Mouse (Mus musculus): ENCODE data around the gene Mrps22.
A peak's percentile ranks its signal among the peaks of the same experiment; 100 is the strongest.

Gene Mrps22

GRCm38 (mm10) chr9:98601156-98601836, at the start of gene Mrps22:
Gene Mrps22 (minus strand): TSS chr9:98601660.
- H3K4me1 ChIP-seq (replicated peaks; ENCODE audit: low read depth, low read length), result peaks cover 16% of the 10 kb centered on the region
- 0 out of 2 replicates have a peak, but pooled peaks cover 4% of the 10 kb centered on the region for H3K9me3 ChIP-seq (ENCODE audit: low read length)
- peaks cover 12% of the 10 kb centered on the region for H3K27me3 ChIP-seq (ENCODE audit: insufficient read depth, low read length)
- H3K36me3 ChIP-seq (ENCODE audit: insufficient read depth, low read length), result peaks cover 27% of the 10 kb centered on the region
- H3K4me3 ChIP-seq (replicated peaks; ENCODE audit: low read length), result peak within 1 kb of the TSS; percentile 97
- TF ChIP-seq NANOG (IDR thresholded peaks at IDR 0.05; ENCODE audit: borderline replicate concordance, low read length) (no peak), POU5F1 (IDR thresholded peaks at IDR 0.05; ENCODE audit: borderline replicate concordance, low read length) (no peak), CTCF (conservative IDR thresholded peaks at IDR 0.05; ENCODE audit: low read length) (no peak)

GRCm38 (mm10) chr9:98650547-98650946, 49.1 kb upstream of the Mrps22 start:
- no peaks in the 10 kb centered on the region for H3K9me3 ChIP-seq (ENCODE audit: low read length)
- peaks cover 8% of the 10 kb centered on the region; the same call in 1 of the 2 replicates for H3K27me3 ChIP-seq (ENCODE audit: insufficient read depth, low read length)
- no peaks in the 10 kb centered on the region for H3K36me3 ChIP-seq (ENCODE audit: insufficient read depth, low read length)
- no peak overlapping the region for H3K4me3 ChIP-seq (replicated peaks; ENCODE audit: low read length)
- TF ChIP-seq CTCF (conservative IDR thresholded peaks at IDR 0.05; ENCODE audit: low read length) (no peak), POU5F1 (IDR thresholded peaks at IDR 0.05; ENCODE audit: borderline replicate concordance, low read length) (no peak), NANOG (IDR thresholded peaks at IDR 0.05; ENCODE audit: borderline replicate concordance, low read length) (no peak)
- no peaks in the 10 kb centered on the region for H3K4me1 ChIP-seq (replicated peaks; ENCODE audit: low read depth, low read length)

DNA sequence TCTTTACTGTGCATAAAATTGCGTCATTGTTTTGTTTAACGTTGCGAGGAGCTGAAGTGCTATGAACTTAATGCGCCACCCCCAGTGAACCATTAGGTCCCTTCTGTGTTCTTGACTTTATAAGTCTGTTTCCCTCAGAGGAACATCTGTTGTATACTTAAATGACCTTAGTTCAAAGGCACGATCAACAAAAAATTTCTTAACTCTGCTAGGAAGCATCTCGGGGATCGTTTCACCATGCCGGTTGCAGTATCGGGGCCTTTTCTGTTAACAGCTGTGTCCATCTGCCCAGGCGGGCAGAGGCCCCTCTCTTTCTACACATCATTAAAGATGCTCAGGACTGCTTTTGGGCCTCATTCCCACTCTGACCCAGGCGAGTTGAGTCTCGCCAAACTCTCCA, 46.0 kb upstream of the Mrps22 start:
- no peak overlapping the region for H3K4me3 ChIP-seq (replicated peaks; ENCODE audit: low read length)
- H3K36me3 ChIP-seq (ENCODE audit: insufficient read depth, low read length), result no peaks in the 10 kb centered on the region
- TF ChIP-seq POU5F1 (IDR thresholded peaks at IDR 0.05; ENCODE audit: borderline replicate concordance, low read length) (no peak), NANOG (IDR thresholded peaks at IDR 0.05; ENCODE audit: borderline replicate concordance, low read length) (no peak), CTCF (conservative IDR thresholded peaks at IDR 0.05; ENCODE audit: low read length) (no peak)
- peaks cover 8% of the 10 kb centered on the region; the same call in 1 of the 2 replicates for H3K27me3 ChIP-seq (ENCODE audit: insufficient read depth, low read length)
- H3K9me3 ChIP-seq (ENCODE audit: low read length), result no peaks in the 10 kb centered on the region
- H3K4me1 ChIP-seq (replicated peaks; ENCODE audit: low read depth, low read length), result no peaks in the 10 kb centered on the region

DNA sequence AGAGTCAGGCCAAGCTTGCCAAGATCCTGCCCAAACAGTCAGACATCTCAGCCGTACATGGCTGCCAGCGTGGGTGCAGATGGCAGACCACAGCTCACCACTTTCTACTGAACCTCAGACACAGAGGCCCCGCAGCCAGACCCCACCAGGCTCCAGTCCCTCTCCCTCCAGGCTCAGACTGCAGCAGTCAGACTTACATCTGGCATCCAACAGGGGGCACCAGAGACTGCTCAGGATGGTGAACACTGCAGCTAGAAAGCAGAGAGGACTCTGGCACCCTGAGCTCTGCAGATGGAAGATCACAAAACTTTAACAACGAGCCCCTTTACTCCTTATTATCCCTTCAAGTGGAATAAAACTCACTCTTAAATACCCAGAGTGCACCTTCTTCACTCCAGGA, 44.3 kb upstream of the Mrps22 start:
- TF ChIP-seq CTCF (conservative IDR thresholded peaks at IDR 0.05; ENCODE audit: low read length), result peak; percentile 51
- TF ChIP-seq NANOG (IDR thresholded peaks at IDR 0.05; ENCODE audit: borderline replicate concordance, low read length), result no peak
- Histone ChIP-seq H3K36me3 (ENCODE audit: insufficient read depth, low read length) (no peaks in the 10 kb centered on the region), H3K27me3 (ENCODE audit: insufficient read depth, low read length) (peaks cover 5% of the 10 kb centered on the region; the same call in 1 of the 2 replicates), H3K4me3 (replicated peaks; ENCODE audit: low read length) (no peak overlapping the region), H3K4me1 (replicated peaks; ENCODE audit: low read depth, low read length) (no peaks in the 10 kb centered on the region), H3K9me3 (ENCODE audit: low read length) (no peaks in the 10 kb centered on the region)

- Histone ChIP-seq H3K36me3 (ENCODE audit: insufficient read depth, low read length) (no peaks in the 10 kb centered on the region), H3K4me3 (replicated peaks; ENCODE audit: low read length) (no peak overlapping the region), H3K27me3 (ENCODE audit: insufficient read depth, low read length) (no peaks in the 10 kb centered on the region), H3K4me1 (replicated peaks; ENCODE audit: low read depth, low read length) (peaks cover 5% of the 10 kb centered on the region; the same call in 1 of the 2 replicates), H3K9me3 (ENCODE audit: low read length) (no peaks in the 10 kb centered on the region)
- TF ChIP-seq CTCF (conservative IDR thresholded peaks at IDR 0.05; ENCODE audit: low read length), result no peak
These were observed 40.7 kb upstream of the Mrps22 start for GRCm38 (mm10) chr9:98642126-98642525.

DNA sequence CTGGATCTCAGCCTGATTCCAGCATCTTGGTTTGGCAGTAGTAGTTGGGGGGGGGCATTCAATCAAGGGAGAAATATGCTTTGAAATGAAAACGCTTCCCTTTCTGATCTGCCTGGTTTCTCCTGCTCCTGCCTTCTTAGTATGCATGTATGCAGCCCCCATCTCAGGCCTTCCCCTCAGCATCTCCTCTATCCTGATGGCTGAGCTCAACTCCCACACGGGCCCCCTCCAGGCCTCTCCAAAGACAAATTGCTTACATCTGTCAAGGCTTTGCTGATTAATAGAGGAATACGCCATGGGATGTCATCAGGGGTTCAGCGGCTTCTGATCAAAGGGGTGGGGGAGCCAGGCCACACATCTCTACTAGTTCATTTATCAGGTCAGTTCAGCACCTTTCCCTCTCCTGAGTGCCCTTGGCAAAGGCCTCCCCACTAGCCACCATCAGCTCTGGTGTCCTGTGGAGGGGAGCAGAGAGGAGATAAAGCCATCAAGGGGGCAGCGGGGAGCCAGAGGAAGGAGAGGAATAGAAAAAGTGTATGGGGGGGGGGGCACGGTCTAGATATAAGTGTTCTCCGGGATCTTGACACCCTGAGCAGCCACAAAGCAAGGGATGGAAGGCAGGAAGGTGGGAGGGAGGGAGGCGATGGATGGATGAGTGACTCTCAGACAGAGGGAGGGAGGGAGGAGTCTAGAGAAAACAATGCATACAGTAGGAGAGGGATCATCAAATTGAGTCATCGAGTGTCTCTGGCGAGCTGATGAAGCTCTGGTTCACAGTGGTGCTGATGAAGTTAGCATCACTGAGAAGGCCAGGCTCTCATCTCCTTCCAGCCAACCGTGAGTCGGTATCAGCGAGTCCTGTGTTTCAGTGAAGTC, 32.1 kb upstream of the Mrps22 start:
- Histone ChIP-seq H3K36me3 (ENCODE audit: insufficient read depth, low read length) (no peaks in the 10 kb centered on the region), H3K4me3 (replicated peaks; ENCODE audit: low read length) (no peak overlapping the region), H3K9me3 (ENCODE audit: low read length) (no peaks in the 10 kb centered on the region; the same call in 1 of the 2 replicates), H3K4me1 (replicated peaks; ENCODE audit: low read depth, low read length) (peaks cover 5% of the 10 kb centered on the region; the same call in 1 of the 2 replicates), H3K27me3 (ENCODE audit: insufficient read depth, low read length) (no peaks in the 10 kb centered on the region; the same call in 1 of the 2 replicates)
- TF ChIP-seq CTCF (conservative IDR thresholded peaks at IDR 0.05; ENCODE audit: low read length) (no peak), POU5F1 (IDR thresholded peaks at IDR 0.05; ENCODE audit: borderline replicate concordance, low read length) (no peak), NANOG (IDR thresholded peaks at IDR 0.05; ENCODE audit: borderline replicate concordance, low read length) (no peak)

DNA sequence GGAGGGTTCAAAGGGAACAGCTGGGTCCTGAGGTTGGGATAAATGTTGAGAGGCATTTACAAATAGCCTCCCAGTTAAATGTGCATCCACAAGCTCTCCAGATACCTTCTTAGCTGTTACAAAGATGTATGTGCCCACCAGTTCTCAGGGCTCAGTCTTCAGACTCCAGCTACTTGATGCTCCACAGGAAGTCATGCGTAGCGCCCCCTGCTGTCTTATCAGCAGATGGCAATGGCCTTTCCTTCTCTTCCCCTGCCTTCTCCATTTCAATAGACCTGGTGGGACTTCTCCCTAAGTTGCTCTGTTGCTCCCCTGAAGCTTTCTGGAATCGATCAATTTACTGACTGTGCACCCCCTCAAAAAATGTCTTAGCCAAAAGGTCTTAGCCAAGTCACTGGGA, 27.0 kb upstream of the Mrps22 start:
- H3K27me3 ChIP-seq (ENCODE audit: insufficient read depth, low read length), result peaks cover 27% of the 10 kb centered on the region
- no peaks in the 10 kb centered on the region for H3K9me3 ChIP-seq (ENCODE audit: low read length)
- no peaks in the 10 kb centered on the region for H3K4me1 ChIP-seq (replicated peaks; ENCODE audit: low read depth, low read length)
- TF ChIP-seq POU5F1 (IDR thresholded peaks at IDR 0.05; ENCODE audit: borderline replicate concordance, low read length) (no peak), CTCF (conservative IDR thresholded peaks at IDR 0.05; ENCODE audit: low read length) (peak; percentile 56), NANOG (IDR thresholded peaks at IDR 0.05; ENCODE audit: borderline replicate concordance, low read length) (no peak)
- no peaks in the 10 kb centered on the region for H3K36me3 ChIP-seq (ENCODE audit: insufficient read depth, low read length)
- no peak overlapping the region for H3K4me3 ChIP-seq (replicated peaks; ENCODE audit: low read length)

- Histone ChIP-seq H3K9me3 (ENCODE audit: low read length) (0 out of 2 replicates have a peak, but pooled peaks cover 4% of the 10 kb centered on the region), H3K4me1 (replicated peaks; ENCODE audit: low read depth, low read length) (peaks cover 11% of the 10 kb centered on the region), H3K27me3 (ENCODE audit: insufficient read depth, low read length) (peaks cover 12% of the 10 kb centered on the region), H3K4me3 (replicated peaks; ENCODE audit: low read length) (no peak overlapping the region), H3K36me3 (ENCODE audit: insufficient read depth, low read length) (no peaks in the 10 kb centered on the region)
- TF ChIP-seq POU5F1 (IDR thresholded peaks at IDR 0.05; ENCODE audit: borderline replicate concordance, low read length) (no peak), CTCF (conservative IDR thresholded peaks at IDR 0.05; ENCODE audit: low read length) (no peak), NANOG (IDR thresholded peaks at IDR 0.05; ENCODE audit: borderline replicate concordance, low read length) (no peak)
These were observed 3.4 kb upstream of the Mrps22 start for GRCm38 (mm10) chr9:98604896-98605295.
